Mouse (Mus musculus) G1E (cell line): Measurements from ENCODE around the gene Duoxa2.

Experiments used
- CTCF ChIP-seq: IDR thresholded peaks from 2 replicates; pipeline ENCODE4 v1.5.1; 2012; ENCODE audit warnings: low read depth, low read length, inconsistent platforms, mixed read lengths
- GATA1 ChIP-seq: IDR thresholded peaks from 2 replicates; pipeline ENCODE4 v1.6.1; 2012; ENCODE audit warnings: borderline replicate concordance, low read length, inconsistent platforms, mixed read lengths
- POLR2AphosphoS5 ChIP-seq: IDR thresholded peaks from 2 replicates; pipeline ENCODE4 v1.6.1; 2012; ENCODE audit warnings: low read depth, low read length, inconsistent platforms; ENCODE audit not compliant: insufficient replicate concordance
- TAL1 ChIP-seq: conservative IDR thresholded peaks from 2 replicates; pipeline ENCODE4 v1.6.1; 2012; ENCODE audit warnings: low read depth, low read length, inconsistent platforms, mixed read lengths

DNA sequence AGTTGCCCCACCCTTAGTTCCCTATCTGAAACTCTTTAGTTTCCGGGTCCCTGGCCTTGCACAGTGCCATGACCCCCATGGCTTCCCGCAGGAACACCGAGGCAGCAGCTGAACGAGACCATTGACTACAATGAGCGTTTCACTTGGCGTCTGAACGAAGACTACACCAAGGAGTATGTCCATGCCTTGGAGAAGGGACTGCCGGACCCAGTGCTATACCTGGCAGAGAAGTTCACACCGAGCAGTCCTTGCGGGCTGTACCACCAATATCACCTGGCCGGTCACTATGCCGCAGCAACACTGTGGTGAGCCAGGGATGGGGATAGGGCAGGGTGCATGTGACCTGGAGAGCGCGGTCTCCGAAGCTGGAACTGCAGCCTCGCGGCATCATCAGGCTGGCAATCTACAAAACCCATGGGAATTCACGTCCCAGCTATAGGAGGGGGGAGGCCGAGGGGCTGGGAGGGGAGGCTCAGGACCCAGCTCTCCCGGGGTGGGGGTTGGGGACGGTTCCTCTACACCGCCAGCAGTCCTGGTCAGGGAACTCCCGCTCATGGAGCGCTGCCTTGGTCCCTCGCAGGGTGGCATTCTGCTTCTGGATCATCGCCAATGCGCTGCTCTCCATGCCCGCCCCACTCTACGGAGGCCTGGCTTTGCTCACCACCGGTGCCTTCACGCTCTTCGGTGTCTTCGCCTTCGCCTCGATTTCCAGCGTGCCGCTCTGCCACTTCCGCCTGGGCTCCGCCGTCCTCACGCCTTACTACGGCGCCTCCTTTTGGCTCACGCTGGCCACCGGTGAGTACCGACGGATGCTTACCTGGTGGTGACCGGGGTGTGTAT lies 2.6 kb downstream of the Duoxa2 start:
- no peak for TF ChIP-seq TAL1
- no peak for TF ChIP-seq GATA1
- TF ChIP-seq CTCF, result no peak
- no peak for TF ChIP-seq POLR2AphosphoS5
